13 mouse cellular contexts compared by ENCODE assay signal in genomic region chr7:98901120-98901519, GRCm38 (mm10).
DNase-seq lines count a peak whose midpoint lies in the region; ATAC-seq and TF ChIP-seq lines count a peak whose summit lies in the region.
"Had no signal": no experiment of that assay in that cellular context is flagged by ENCODE, and none has a peak within 500 bp of the region (broad histone marks: within the 10 kb centered on the region; RNA-seq: fewer than 3 reads in every experiment).

No protein-coding gene starts in this region.

- H3K79me2 ChIP-seq in MEL (ENCODE audit: control insufficient read depth, insufficient read depth, low read length, poor library complexity) = no peaks in the 10 kb centered on the region

- H3K27ac ChIP-seq in heart, postnatal 0 days (ENCODE audit: low read depth) = no peak overlapping the region
- H3K27ac ChIP-seq in heart, embryonic 11.5 days (ENCODE audit: low read depth, low read length) = no peak overlapping the region
- H3K27ac ChIP-seq in midbrain, postnatal 0 days (ENCODE audit: low read depth, low read length) = no peak overlapping the region
- H3K27ac ChIP-seq in midbrain, embryonic 15.5 days = no peak overlapping the region
- no peak overlapping the region for H3K27ac ChIP-seq in MEL (ENCODE audit: control insufficient read depth, low read depth, low read length)
- H3K27ac ChIP-seq: hindbrain, embryonic 15.5 days; neural tube, embryonic 15.5 days had no signal

- DNase-seq in heart, postnatal 0 days (ENCODE audit: low spot score) = no peak
- DNase-seq in midbrain, postnatal 0 days (ENCODE audit: low spot score) = no peak
- peak; percentile 22 for DNase-seq in MEL (ENCODE audit: low read depth, low spot score)
- peak; percentile 38 for DNase-seq in naive thymus-derived CD4-positive, alpha-beta T cell, adult 2 months (ENCODE audit: low read depth)
- DNase-seq in frontal cortex, adult 2 months (ENCODE audit: extremely low spot score in 1 of 2, low spot score in 1 of 2) = no peak
- no peak for DNase-seq in layer of hippocampus, adult 8-10 months (ENCODE audit: low spot score in 2 of 2)
- DNase-seq: midbrain, embryonic 14.5 days; right cerebral cortex, postnatal 25 days had no signal

- TF ChIP-seq RAD21 in MEL (IDR thresholded peaks at IDR 0.05; ENCODE audit: low read depth, low read length) = peak; percentile 12

- H3K27me3 ChIP-seq in heart, postnatal 0 days (ENCODE audit: control insufficient read depth, insufficient read depth, low read length) = no peaks in the 10 kb centered on the region
- H3K27me3 ChIP-seq in heart, embryonic 11.5 days (ENCODE audit: control insufficient read depth, insufficient read depth, low read length) = no peaks in the 10 kb centered on the region
- no peaks in the 10 kb centered on the region for H3K27me3 ChIP-seq in midbrain, postnatal 0 days (ENCODE audit: insufficient read depth, low read length)
- H3K27me3 ChIP-seq in midbrain, embryonic 15.5 days (replicated peaks) = no peaks in the 10 kb centered on the region
- H3K27me3 ChIP-seq in MEL (ENCODE audit: control insufficient read depth in 1 of 2, insufficient read depth in 2 of 2, low read length in 2 of 2) = no peaks in the 10 kb centered on the region
- H3K27me3 ChIP-seq: hindbrain, embryonic 15.5 days; neural tube, embryonic 15.5 days had no signal

- peaks cover 15% of the 10 kb centered on the region; the same call in 1 of the 2 replicates for H3K36me3 ChIP-seq in heart, postnatal 0 days (replicated peaks; ENCODE audit: control insufficient read depth, insufficient read depth, low read length)
- H3K36me3 ChIP-seq in heart, embryonic 11.5 days (ENCODE audit: control insufficient read depth, insufficient read depth, low read length) = no peaks in the 10 kb centered on the region
- H3K36me3 ChIP-seq in midbrain, postnatal 0 days (ENCODE audit: insufficient read depth, low read length) = 0 out of 2 replicates have a peak, but pooled peaks cover 4% of the 10 kb centered on the region
- H3K36me3 ChIP-seq in midbrain, embryonic 15.5 days (replicated peaks) = no peaks in the 10 kb centered on the region
- H3K36me3 ChIP-seq in MEL (ENCODE audit: control insufficient read depth in 1 of 2, insufficient read depth in 2 of 2, low read length in 2 of 2) = no peaks in the 10 kb centered on the region
- H3K36me3 ChIP-seq: hindbrain, embryonic 15.5 days; neural tube, embryonic 15.5 days had no signal

- peak; percentile 24; the same call in 1 of the 2 replicates for TF ChIP-seq CTCF in heart, postnatal 0 days (IDR thresholded peaks at IDR 0.05; ENCODE audit: low read depth)
- TF ChIP-seq CTCF in midbrain, postnatal 0 days (IDR thresholded peaks at IDR 0.05) = peak; percentile 62
- peak; percentile 51 to 66 (median 63) for TF ChIP-seq CTCF in MEL (IDR thresholded peaks at IDR 0.05 in 2 of 3, conservative IDR thresholded peaks at IDR 0.05 in 1 of 3; ENCODE audit: control insufficient read depth in 1 of 3, insufficient read depth in 1 of 3, low read depth in 2 of 3, low read length in 3 of 3, poor library complexity in 1 of 3, severe bottlenecking in 1 of 3)

- no peak for TF ChIP-seq EP300 in heart, postnatal 0 days (IDR thresholded peaks at IDR 0.05; ENCODE audit: low read depth)
- TF ChIP-seq EP300 in MEL (IDR thresholded peaks at IDR 0.05; ENCODE audit: low read depth in 1 of 2, low read length in 2 of 2) = no peak

- H3K9ac ChIP-seq in heart, postnatal 0 days (replicated peaks; ENCODE audit: low read depth, low read length) = no peak overlapping the region
- no peak overlapping the region for H3K9ac ChIP-seq in heart, embryonic 11.5 days (ENCODE audit: low read depth, low read length)
- no peak overlapping the region for H3K9ac ChIP-seq in midbrain, postnatal 0 days (replicated peaks; ENCODE audit: low read length, poor library complexity, severe bottlenecking)
- H3K9ac ChIP-seq in midbrain, embryonic 15.5 days = no peak overlapping the region
- no peak overlapping the region for H3K9ac ChIP-seq in MEL (ENCODE audit: control insufficient read depth, low read depth, low read length, poor library complexity, severe bottlenecking)
- H3K9ac ChIP-seq: hindbrain, embryonic 15.5 days; neural tube, embryonic 15.5 days had no signal

- H3K4me3 ChIP-seq in heart, postnatal 0 days (ENCODE audit: low read depth, low read length) = no peak overlapping the region
- H3K4me3 ChIP-seq in heart, embryonic 11.5 days (ENCODE audit: low read depth, low read length) = no peak overlapping the region
- H3K4me3 ChIP-seq in midbrain, postnatal 0 days (ENCODE audit: low read depth, low read length) = no peak overlapping the region
- H3K4me3 ChIP-seq in midbrain, embryonic 15.5 days = no peak overlapping the region
- no peak overlapping the region for H3K4me3 ChIP-seq in MEL (ENCODE audit: control insufficient read depth in 1 of 2, insufficient read depth in 1 of 2, low read depth in 2 of 2, low read length in 2 of 2)
- H3K4me3 ChIP-seq: hindbrain, embryonic 15.5 days; neural tube, embryonic 15.5 days had no signal

- no peak overlapping the region for H3K4me2 ChIP-seq in heart, postnatal 0 days (ENCODE audit: low read depth, low read length)
- no peak overlapping the region for H3K4me2 ChIP-seq in heart, embryonic 11.5 days
- H3K4me2 ChIP-seq in midbrain, postnatal 0 days (ENCODE audit: low read depth, low read length, poor library complexity, severe bottlenecking) = no peak overlapping the region
- H3K4me2 ChIP-seq in midbrain, embryonic 15.5 days = no peak overlapping the region
- H3K4me2 ChIP-seq: hindbrain, embryonic 15.5 days; neural tube, embryonic 15.5 days had no signal

- no peak for TF ChIP-seq POLR2A in MEL (IDR thresholded peaks at IDR 0.05; ENCODE audit: control insufficient read depth in 1 of 2, insufficient read depth in 1 of 2, low read depth in 1 of 2, low read length in 2 of 2, poor library complexity in 1 of 2)

- ATAC-seq in heart, postnatal 0 days (ENCODE audit: insufficient read depth, low read depth) = no peak
- ATAC-seq in heart, embryonic 11.5 days (replicated peaks; ENCODE audit: insufficient number of reproducible peaks, low FRiP score, low TSS enrichment) = no peak
- ATAC-seq in midbrain, postnatal 0 days (ENCODE audit: low FRiP score) = no peak
- no peak for ATAC-seq in midbrain, embryonic 15.5 days (replicated peaks)
- ATAC-seq: forebrain, embryonic 16.5 days had no signal

- H3K9me3 ChIP-seq in heart, postnatal 0 days (replicated peaks; ENCODE audit: control insufficient read depth, low read length) = no peaks in the 10 kb centered on the region
- H3K9me3 ChIP-seq in heart, embryonic 11.5 days (replicated peaks; ENCODE audit: control insufficient read depth, low read length) = 0 out of 2 replicates have a peak, but pooled peaks cover 2% of the 10 kb centered on the region
- H3K9me3 ChIP-seq in midbrain, postnatal 0 days (ENCODE audit: low read length) = no peaks in the 10 kb centered on the region
- H3K9me3 ChIP-seq in midbrain, embryonic 15.5 days = no peaks in the 10 kb centered on the region
- H3K9me3 ChIP-seq in MEL (replicated peaks; ENCODE audit: insufficient read depth, low read length) = no peaks in the 10 kb centered on the region
- H3K9me3 ChIP-seq: hindbrain, embryonic 15.5 days; neural tube, embryonic 15.5 days had no signal

- peaks cover 19% of the 10 kb centered on the region for H3K4me1 ChIP-seq in heart, postnatal 0 days (ENCODE audit: control insufficient read depth, insufficient read depth)
- peaks cover 47% of the 10 kb centered on the region for H3K4me1 ChIP-seq in heart, embryonic 11.5 days (ENCODE audit: control insufficient read depth, insufficient read depth, low read length)
- H3K4me1 ChIP-seq in midbrain, postnatal 0 days (ENCODE audit: insufficient read depth, low read length) = no peaks in the 10 kb centered on the region
- no peaks in the 10 kb centered on the region for H3K4me1 ChIP-seq in midbrain, embryonic 15.5 days
- no peaks in the 10 kb centered on the region for H3K4me1 ChIP-seq in MEL (ENCODE audit: control insufficient read depth in 1 of 2, insufficient read depth in 2 of 2, low read length in 2 of 2)

- WGBS in heart, postnatal 0 days = 93% methylated on average over 1 of the region's 1 CpGs
- WGBS in heart, embryonic 11.5 days (ENCODE audit: insufficient replicate concordance) = 94% methylated on average over 1 of the region's 1 CpGs
- 97% methylated on average over 1 of the region's 1 CpGs for WGBS in midbrain, postnatal 0 days
- 93% methylated on average over 1 of the region's 1 CpGs for WGBS in midbrain, embryonic 15.5 days

TF ChIP-seq in MEL, 35 proteins besides CTCF, POLR2A, EP300 and RAD21:
- TF ChIP-seq SMC3 (IDR thresholded peaks at IDR 0.05; ENCODE audit: low read depth, low read length) = peak; percentile 48
- no peak for TF ChIP-seq NRF1 (IDR thresholded peaks at IDR 0.05; ENCODE audit: insufficient read depth, low read depth, low read length, poor library complexity, severe bottlenecking)

Comparison
In these comparisons a context has a peak if more than half of its experiments do, and no peak if none do; other contexts are left out.
1. DNase-seq: peak in MEL (single experiment) and naive thymus-derived CD4-positive, alpha-beta T cell, adult 2 months (single experiment); none in heart, postnatal 0 days (single experiment), midbrain, postnatal 0 days (single experiment), frontal cortex, adult 2 months (0 of 2) and layer of hippocampus, adult 8-10 months (0 of 2).
2. Peak in every context shown above with its lines, with median percentiles within 50 percentile points of each other: CTCF ChIP-seq.